Mouse (Mus musculus): Measurements from ENCODE around the gene Tmem216. TPM values are rescaled to one million over a fixed set of nuclear protein-coding genes. Genes with fewer than 3 reads are reported as not detected.
A peak's percentile ranks its signal among the peaks of the same experiment; 100 is the strongest.

The Tmem216 gene
- total RNA-seq, 2 experiments from 2014 or later: 10.6 to 10.8 TPM

- DNase-seq (ENCODE audit: low spot score in 2 of 2): no peak
These were observed 59.1 kb downstream of the Tmem216 start for GRCm38 (mm10) chr19:10496976-10497375.

GRCm38 (mm10) chr19:10495670-10496069, 60.4 kb downstream of the Tmem216 start:
- no peak for DNase-seq (ENCODE audit: low spot score in 2 of 2)

GRCm38 (mm10) chr19:10486264-10486738, 69.7 kb downstream of the Tmem216 start:
- peak; percentile 60 to 83 for DNase-seq (ENCODE audit: low spot score in 2 of 2)

Other genes starting within 250 kb of the Tmem216 start
- gene Syt7, start 167.1 kb downstream of the Tmem216 start, total RNA-seq (2021): 100 to 1,000 TPM; 280 to 316 TPM
- gene Lrrc10b, start 98.8 kb downstream of the Tmem216 start, total RNA-seq (2021): 10 to 100 TPM; 70.5 to 77.9 TPM
- gene Ppp1r32, start 73.3 kb downstream of the Tmem216 start, total RNA-seq (2021): 1 to 10 TPM; 1.3 to 1.9 TPM
- 10 to 100 TPM; 68.6 to 74.5 TPM for gene Cpsf7, start 31.0 kb downstream of the Tmem216 start, total RNA-seq (2021)
- gene Sdhaf2, start 30.1 kb downstream of the Tmem216 start, total RNA-seq (2021): 10 to 100 TPM; 51.3 to 55.5 TPM
- 1 to 10 TPM; 9.4 TPM for gene Cyb561a3, start 20.9 kb upstream of the Tmem216 start, total RNA-seq (2021)
- gene Tmem138, start 21.1 kb upstream of the Tmem216 start, total RNA-seq (2021): 10 to 100 TPM; 11.2 to 12.8 TPM
- 100 to 1,000 TPM; 193 to 196 TPM for gene Ddb1, start 49.1 kb upstream of the Tmem216 start, total RNA-seq (2021)
- 10 to 100 TPM; 15.2 to 16.8 TPM for gene Tkfc, start 49.4 kb upstream of the Tmem216 start, total RNA-seq (2021)
- gene Vwce, start 78.0 kb upstream of the Tmem216 start, total RNA-seq (2021): under 1 TPM; 0.35 to 0.56 TPM
- not detected for gene Pga5, start 121.8 kb upstream of the Tmem216 start, total RNA-seq (2021)
- gene Vps37c, start 132.5 kb upstream of the Tmem216 start, total RNA-seq (2021): 10 to 100 TPM; 19.3 to 23.1 TPM
- not detected for gene Cd5, start 182.8 kb upstream of the Tmem216 start, total RNA-seq (2021)